Mouse (Mus musculus) MEL (cell line): ENCODE data around the gene Traf3ip2.

ENCODE experiments used
- BHLHE40 ChIP-seq: IDR thresholded peaks from 2 replicates; pipeline ENCODE4 v1.6.1; 2012; ENCODE audit warnings: low read depth, mild to moderate bottlenecking, inconsistent platforms, low read length, improper control_type of control experiment, borderline replicate concordance
- MAX ChIP-seq: IDR thresholded peaks from 2 replicates; pipeline ENCODE4 v1.6.1; 2011; ENCODE audit warnings: low read length, improper control_type of control experiment
- NELFE ChIP-seq: IDR thresholded peaks from 2 replicates; pipeline ENCODE4 v1.6.1; 2011; ENCODE audit warnings: low read depth, low read length, improper control_type of control experiment
- POLR2AphosphoS2 ChIP-seq: IDR thresholded peaks from 2 replicates; pipeline ENCODE4 v1.6.1; 2011; ENCODE audit warnings: low read length, improper control_type of control experiment
- ZC3H11A ChIP-seq: IDR thresholded peaks from 2 replicates; pipeline ENCODE4 v1.6.1; 2012; ENCODE audit warnings: low read depth, mild to moderate bottlenecking, inconsistent platforms, low read length, improper control_type of control experiment

- TF ChIP-seq POLR2AphosphoS2 = no peak
- no peak for TF ChIP-seq NELFE
- no peak for TF ChIP-seq ZC3H11A
- no peak for TF ChIP-seq BHLHE40
- no peak for TF ChIP-seq MAX
Observed at GRCm38 (mm10) chr10:39650316-39650715, 37.6 kb downstream of the Traf3ip2 start.
